Mouse (Mus musculus) ZHBTc4 (cell line): ENCODE results near the gene Dsn1.
A peak's percentile ranks its signal among the peaks of the same experiment; 100 is the strongest.

Source experiments
- DNase-seq: peaks from one replicate; pipeline ENCODE4 v3.0.0-alpha.2; 2011; ENCODE audit warnings: low read depth, low spot score

The Dsn1 gene

DNA sequence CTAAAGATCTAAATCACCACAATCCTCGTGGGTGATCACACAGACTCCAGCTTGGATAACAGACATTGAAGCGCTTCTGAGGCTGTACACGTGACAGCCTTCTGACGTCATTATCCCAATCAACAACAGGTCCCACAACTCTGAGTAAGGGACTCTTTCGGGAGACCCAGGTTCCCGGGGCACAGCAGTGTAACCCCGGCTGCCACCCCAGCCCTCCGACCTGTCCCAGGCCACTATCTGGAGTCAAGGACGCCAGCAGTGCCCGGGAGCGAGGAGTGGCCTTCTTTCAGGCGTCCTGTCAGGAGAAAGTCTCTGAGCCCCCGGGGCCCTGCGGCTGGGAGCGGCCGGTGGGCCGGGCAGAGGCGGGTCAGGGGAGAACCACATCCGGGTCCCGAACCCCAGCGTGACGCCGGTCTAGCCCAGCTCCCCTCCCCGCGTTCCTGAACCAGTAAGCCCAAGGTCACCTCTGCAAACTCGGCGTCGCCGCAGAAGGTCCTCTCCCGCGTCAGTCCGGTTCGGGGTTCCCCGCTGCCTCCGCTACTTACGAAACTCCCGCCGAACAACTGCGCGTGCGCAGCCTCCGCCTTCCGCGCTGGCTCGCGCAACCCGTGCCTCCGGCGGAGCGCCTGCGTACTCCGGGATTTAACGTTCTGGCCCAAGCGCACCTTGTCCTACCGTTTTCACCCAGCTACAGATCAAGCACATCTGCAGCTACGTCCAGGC lies at the start of gene Dsn1:
Gene Dsn1 (minus strand): TSS at position 644 of the 723 bp plus-strand sequence.
- peak; percentile 94 for DNase-seq

DNA sequence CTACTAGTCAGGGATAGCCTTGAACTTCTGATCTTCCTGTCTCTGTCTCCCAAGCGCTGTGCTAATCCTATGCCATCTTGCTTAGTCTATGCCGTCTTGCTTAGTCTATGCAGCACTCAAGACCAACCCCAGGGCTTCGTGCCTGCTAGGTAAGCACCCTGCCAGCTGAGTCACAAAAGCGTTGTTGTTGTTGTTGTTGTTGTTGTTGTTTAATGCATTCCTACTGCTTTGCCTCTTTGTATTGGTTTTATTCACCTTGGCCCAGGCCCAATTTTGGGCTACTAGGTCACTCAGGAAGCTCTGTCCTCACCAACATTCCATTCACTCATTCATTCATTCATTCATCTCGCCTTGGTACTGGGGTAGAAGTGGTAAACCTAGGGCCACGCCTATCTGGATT lies 48.8 kb upstream of the Dsn1 start:
- no peak for DNase-seq

DNA sequence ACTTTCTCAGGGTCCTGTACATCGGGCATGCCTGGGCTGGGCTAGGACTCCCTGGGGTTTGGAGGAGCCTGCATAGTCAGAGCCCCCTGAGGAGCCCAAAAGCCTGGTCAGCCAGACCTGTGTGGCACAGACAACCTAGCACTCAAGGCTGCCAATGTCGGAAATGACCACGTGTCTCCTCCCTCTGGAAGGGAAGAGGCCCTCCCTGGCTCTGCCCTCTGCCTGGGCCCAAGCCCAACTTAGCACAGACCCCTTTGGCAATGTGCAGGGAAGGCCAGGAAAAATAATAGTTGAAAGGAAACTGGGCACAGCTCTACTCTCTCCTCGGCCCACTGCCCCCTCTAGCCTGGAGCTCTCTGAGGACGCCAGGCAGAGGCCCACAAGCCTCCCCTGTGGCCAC lies 47.9 kb upstream of the Dsn1 start:
- no peak for DNase-seq

DNA sequence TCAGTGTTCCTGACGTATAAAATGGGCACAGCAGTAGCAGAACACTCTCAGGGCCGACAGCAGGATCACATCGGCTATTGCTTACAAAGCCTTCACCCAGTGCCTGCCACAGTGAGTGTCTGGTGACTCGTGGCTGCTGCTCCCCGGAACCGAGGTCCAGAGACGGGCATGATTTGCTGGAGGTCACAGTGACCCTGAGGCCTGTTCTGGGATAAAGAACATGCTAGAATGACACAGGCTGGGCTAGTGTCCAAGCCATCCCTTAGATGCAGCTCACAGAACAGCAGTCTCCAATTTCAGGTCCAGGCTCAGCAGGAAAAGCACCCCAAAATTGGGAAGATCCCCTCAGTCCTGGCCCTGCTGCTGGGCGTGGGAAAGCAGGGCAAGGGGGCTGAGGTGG lies 47.3 kb upstream of the Dsn1 start:
- no peak for DNase-seq

DNA sequence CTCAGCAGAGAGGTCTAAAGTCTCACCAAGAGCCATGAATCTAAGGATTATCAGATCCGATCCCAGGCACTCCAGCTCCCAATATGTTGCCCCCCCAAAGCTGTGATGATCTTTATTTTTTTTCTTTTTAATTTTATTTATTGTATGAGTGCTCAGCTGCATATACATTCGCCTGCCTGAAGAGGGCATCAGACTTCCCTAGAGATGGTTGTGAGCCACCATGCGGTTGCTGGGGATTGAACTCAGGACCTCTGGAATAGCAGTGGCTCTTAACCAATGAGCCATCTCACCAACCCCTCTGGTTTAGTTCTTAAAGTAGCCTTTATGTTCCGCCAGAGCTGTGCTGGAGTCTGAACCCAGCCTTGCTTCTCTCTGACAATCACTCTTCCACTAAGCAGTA lies 46.8 kb upstream of the Dsn1 start:
- peak; percentile 57 for DNase-seq

DNA sequence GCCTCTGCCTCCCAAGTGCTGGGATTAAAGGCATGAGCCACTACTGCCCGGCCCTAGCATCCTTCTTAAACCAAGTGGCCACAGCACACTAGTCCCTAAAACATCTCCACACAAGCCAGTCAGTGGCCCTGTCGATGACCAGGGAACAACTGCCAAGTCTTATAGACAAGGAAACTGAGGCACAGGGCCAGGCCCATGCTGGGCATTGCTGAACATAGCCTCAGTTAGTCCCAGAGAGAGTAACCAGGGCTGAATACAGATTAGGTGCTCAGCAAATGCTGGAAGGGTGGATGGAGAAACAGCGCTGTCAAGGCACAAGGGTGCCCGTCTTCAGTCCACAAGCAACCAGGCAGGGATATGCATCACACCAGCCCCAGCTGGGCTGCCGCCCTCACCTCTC lies 46.2 kb upstream of the Dsn1 start:
- DNase-seq: no peak

DNA sequence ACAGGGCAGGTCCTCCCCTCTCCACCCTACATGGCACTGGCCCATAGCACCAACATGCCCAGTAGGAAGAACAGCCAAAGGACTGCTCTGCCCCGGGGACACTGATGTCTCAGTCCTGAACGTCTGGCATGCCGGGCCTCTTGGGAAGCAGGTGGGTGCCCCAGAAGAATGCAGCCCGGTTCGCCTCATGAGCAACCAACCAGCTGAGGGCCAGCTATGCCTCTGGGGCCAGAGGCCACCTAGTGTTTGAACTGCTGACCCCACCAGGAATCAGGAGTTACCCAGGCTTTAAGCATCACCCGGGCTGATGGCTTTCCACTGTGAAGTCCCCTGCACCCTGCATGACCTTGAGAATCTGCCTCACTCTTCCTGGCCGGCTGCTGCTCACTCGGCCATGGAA lies 45.5 kb upstream of the Dsn1 start:
- no peak for DNase-seq

DNA sequence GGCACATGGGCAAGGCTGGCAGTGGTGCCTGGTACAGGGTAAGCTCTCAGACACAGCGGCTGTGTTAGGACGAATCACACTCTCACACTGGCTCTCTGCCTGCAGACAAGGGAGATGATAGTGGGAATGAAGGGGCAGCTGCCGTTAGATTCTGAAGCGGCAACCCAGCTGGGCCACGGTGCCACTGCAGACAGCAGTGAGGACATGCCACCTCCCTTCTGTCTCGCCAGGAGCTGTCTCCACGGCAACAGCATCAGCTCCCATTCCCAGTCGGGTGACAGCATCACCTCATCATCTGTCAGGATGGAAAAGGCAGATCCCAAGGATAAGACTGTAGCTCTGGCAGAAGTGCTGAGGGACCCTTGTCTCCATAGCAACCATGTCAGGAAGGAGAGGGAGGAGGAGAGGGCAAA lies 42.9 kb upstream of the Dsn1 start:
- DNase-seq: no peak

DNA sequence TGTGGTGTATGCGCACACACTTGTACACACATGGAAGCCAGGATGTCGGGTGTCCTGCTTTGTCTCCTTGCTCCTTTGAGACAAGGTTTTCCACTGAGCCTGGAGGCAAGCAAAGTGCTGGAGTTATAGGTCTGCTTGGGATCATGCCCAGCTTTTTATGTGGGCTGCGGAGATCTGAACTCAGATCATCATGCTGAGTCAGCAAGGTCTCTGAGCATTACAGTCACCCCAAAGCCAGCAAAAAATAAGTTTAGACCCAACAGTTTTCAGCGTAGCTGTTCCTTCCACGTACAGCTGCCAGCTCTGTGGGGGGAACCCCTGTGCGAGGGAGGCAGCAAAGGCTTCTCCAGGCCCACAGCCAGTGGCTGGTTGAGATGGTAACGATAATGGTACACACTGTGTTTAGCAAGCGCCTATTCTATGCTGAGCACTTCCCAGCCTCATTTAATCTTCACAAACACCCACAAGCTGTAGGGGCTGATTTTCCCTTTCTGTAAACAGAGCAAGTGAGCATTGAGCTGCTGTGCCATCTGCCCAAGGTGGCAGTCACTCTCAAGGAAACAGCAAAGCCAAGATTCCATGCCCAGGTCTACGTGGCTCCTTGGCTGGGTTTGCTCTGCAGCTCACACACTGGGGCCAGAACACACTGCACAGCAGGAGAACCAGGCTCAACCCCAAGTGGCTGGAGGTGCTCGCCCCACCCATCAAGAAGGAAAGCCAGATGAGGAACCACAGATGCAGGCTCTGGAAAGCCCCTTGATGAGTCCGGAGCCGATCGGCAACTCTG lies 41.6 kb upstream of the Dsn1 start:
- DNase-seq: no peak

DNA sequence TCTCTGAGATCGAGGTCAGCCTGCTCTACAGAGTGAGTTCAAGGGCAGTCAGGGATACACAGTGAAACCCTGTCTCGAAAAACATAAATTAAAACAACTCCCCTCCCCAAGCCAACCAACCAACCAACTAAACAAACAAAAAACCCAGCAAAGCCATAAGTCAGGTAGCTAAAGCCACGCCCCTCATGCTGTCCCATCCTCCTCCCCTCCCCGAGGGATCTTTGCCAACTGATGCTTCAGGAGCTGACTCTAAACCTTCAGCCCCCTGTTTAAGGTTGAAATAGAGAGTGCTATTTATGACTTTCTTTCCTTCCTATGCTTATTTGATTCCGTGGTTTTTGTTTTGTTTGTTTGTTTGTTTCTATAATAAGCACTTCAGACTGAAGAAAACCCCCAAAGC lies 40.0 kb upstream of the Dsn1 start:
- DNase-seq: no peak

DNA sequence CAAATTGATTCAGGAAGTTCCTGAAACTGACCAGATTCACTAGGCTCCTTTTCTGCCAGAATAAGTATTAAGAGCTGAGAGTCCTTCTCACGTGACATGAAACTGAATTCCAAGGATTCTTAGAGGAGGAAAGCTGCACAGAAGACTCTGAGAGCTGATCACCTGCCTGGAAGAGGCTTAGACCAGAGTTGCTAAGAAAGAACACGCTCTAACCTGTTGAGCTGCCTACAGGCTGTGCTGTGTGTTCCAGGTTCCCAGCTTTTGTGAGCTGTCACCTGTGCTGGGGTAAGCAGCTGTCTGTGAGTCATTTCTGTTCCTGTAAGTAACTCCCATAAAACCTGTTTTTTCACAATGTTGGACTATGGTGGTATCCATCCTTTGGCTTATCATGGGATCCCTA lies 39.0 kb upstream of the Dsn1 start:
- no peak for DNase-seq

DNA sequence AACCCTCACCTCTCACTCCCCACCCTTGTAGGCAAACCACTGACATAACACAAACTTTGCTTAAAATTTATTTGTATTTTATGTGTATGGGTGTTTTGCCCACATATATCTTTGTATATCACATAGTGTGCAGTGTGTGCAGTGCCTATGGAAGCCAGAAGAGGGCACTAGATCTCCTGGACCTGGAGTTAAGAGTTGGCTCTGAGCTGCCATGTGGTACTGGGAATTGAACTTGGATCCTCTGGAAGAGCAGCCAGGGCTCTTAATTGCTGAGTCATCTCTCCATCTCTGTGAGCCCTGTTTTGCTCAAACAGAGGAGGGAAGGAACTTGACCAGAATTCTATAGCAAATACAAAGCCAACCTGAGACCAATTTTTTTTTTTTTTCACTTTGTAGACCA lies 37.0 kb upstream of the Dsn1 start:
- DNase-seq: peak; percentile 78

DNA sequence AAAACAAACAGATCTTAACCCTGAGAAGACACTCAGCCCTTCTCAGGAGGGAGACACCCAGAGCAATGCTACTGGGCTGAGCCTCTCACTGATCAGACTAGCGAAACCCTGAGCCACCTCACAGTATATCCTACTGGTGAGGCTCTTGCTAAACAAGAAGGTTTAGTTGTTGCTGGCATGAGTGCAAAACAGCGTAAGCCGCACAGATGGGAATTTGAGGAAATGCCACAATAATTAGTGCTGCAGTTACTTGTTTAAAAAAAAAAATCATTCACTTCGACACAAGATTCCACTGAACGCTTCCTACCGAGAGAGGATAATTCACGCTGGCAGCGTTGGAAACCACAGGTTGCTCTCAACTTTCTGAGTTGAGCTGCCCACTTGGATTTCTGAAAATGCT lies 36.6 kb upstream of the Dsn1 start:
- no peak for DNase-seq

DNA sequence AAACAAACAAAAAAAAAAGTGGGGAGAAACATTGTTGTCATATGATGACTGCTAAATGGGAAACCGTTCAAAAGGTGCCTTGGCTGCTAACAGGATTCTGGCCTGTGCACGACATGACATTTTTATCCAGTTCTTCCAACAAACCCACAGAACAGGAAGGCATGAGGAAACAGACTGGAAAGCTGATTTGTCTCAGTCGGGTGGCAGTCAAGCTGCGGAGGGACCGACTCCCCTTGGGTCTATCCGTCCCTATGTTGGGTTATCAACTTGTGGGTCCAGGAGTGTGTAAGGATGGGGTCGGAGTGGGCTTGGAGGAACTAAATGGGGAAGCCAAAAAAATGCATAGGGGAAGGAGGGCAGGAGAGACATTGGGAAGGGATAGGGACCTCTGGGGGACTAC lies 34.5 kb upstream of the Dsn1 start:
- DNase-seq: no peak

DNA sequence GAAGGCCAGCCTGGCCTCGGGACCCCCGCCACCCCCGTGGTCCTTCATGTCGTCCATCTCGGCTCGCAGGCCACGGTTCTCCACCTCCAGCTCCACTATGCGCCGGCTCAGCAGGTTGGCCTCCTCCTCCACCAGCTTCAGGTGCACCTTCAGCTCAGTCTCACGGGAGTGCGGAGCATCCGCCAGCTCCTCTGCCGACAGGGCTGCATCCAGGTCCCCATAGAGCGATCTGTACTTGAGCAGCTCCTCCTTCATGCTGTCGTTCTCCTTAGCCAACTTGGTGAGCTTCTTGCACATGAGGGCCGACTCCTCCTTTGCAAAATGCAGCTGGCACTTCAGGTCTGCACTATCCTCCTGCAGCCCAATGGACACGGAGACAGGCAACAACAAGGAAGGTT lies 33.7 kb upstream of the Dsn1 start:
- DNase-seq: peak; percentile 60

DNA sequence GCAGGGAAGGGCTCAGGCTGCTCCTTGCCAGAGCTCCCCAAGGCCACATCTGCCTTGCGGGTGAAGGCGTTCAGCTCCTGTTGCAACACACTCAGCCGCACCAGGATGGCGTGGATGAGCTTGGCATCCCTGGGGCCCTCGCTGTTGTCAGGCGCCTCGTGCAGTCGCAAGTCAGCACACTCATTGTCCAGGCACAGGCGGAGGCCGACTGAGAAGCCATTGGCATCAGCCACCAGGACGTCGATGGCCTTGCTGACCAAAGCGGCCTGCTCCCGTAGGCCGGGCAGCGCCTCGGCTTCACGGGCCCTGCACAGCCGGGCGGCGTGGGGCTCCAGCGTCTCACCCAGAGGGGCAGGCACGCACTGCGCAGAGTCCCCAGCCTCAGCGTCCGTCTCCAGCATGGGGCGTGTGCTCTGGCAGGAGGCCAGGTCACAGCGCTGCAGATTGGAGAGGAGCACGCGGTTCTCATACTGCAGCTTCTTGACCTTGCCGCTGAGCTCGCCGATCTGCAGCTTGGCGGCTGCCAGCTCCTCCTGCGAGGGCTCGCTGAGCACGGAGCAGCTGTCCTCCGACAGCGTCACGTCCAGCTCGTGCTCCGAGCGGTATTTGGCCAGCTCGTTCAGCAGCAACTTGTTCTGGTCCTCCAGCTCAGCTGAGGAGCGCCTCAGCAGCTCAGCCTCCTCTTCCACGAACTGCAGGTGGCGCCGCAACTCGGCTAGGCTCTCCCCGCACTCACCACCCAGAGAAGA lies 33.1 kb upstream of the Dsn1 start:
- DNase-seq: peak; percentile 71

DNA sequence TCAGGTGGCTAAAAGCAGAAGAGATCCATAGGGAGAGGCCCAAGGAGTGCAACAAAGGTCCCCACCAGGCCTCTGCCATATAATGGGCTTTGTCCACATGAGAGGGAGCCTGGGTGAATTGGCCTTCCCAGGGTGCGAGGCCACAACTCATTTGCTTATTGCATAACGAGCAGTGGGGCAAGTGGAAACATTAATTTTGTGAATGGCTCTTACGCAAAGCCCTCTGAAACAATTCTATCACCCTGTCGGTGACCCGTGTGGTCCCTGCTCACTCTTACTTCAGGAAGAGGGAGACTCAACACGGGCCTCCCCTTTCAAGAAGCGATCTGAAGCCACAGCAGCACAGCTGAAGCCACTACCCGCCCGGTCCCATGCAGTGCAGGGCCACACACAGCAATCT lies 30.3 kb upstream of the Dsn1 start:
- DNase-seq: no peak

DNA sequence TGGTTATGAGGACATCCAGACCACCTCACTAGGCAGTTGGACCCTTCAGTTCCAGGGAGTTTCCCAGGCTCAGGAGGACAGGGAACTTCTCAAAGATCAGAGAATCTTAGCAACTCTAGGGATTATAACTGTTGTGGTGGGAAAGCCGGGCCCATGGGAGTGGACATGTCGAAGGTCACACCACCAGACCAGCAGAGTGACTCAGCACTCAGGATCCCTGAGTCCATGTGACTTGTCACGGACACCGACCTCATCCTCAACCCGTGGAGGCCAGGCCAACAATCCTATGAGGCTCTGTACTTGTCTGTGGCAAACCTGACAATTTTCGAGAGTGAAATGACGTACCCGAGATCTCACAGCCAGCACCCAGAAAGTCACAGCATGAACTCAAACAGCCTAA lies 29.4 kb upstream of the Dsn1 start:
- no peak for DNase-seq

DNA sequence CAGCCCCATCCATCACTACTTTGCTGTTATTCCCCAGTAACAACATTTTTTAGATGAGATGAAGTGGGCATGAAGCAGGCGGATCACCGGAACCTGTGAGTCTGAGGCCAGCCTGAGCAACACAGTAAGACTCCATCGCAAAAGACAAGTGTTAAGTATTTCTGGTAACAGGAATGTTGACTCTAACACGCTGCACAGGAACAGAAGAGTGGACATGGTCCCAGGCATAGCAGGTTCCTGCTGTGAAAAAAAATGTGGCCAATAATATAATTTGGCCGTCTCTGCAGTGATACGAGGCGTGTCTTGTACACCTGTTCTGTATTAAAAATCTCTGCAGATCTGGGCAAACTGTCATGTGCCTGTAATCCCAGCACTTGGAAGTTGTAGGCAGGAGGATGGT lies 28.4 kb upstream of the Dsn1 start:
- DNase-seq: no peak

DNA sequence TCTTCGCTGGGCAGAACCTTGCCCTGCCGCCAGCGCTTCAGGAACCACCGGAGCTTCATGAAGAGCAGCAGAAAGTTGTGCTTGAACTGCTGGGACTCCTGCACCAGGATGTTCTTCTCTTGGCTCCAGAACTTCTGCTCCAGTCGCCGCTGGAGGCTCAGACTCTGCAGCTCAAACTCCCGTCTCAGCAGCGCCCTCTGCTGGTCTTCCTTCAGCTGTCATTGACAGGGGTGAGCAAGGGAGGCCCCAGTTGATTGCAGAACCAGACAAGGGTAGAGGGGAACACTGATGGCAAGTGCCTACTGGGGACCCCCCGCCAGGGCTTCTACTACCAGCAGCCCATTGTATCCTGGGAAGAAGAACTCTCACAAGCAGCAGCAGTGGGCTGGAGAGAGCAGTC lies 23.9 kb upstream of the Dsn1 start:
- peak; percentile 92 for DNase-seq

DNA sequence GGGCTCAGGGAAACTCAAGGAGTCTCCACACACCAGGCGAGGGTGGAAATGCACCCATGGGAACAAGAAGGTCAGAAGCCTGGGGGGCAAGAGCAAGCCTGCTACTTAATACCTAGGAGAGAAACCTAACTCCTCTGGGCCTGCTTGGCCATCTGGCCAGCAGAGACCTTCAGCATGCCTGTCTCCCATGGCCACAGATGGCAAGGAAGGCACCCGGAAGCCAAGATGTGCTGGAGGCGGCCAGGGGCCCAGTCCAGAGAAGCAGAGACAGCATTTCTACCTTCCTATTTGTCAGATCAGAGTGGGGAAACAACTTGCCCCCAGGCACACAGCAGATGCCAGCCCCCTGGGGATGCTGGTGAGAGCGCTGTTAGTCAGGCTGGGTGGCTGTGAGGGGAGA lies 21.3 kb upstream of the Dsn1 start:
- no peak for DNase-seq

DNA sequence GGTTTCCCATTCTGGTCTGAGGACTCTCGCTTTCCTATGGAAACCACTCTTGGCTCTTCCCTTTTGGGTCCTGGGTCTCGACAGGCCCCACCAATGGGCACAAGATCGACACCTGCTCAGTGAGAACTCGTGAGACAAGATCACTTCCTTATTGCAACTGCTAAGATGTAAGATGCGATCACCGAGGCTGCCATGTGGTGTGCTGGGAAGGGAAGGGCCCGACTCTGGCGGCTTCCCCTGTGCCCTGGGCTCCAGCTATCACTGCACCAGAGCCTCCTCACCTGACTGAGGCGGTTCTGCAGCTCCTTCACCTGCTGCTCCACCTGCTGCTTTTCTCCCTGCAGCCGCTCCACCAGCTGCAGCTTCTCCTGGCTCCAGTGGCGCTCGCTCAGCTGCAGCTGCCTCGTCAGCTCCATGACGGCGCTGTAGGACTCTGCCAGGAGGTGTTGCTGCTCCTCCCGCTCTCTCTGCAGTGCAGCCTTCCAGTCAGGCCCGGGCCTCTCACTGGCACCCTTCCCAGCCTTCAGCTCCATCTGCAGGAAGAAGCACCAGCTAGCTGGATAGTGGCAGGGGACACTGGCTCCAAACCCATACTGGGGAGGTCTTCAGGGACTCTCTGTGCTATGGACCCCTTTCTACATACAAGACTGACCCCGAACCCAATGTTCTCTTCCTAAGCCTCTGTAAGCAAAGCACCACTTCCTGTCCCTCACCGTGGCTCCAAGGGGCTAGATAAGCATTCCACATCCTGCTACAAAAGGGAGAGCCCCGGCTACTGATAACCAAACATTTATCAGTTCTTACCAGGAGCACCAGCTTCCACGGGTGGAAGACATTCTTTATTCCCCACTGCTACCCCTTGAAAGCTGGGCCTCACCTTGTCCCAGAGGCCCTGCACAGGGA lies 20.4 kb upstream of the Dsn1 start:
- no peak for DNase-seq
